Mouse (Mus musculus): ENCODE measurements around the gene Ift172. TPM values are rescaled to one million over a fixed set of nuclear protein-coding genes. Genes with fewer than 3 reads are reported as not detected.

Ift172 gene
- polyA plus RNA-seq, 1 experiment from 2014 or later: 31.2 TPM

GRCm38 (mm10) chr5:31242191-31242590 is 48.7 kb downstream of the Ift172 start:
- 26% methylated on average over 10 of the region's 10 CpGs for WGBS
- Histone ChIP-seq H3K9me3 (replicated peaks; ENCODE audit: control insufficient read depth, low read length) (no peaks in the 10 kb centered on the region), H3K4me3 (ENCODE audit: low read depth, low read length) (peak overlapping the region; percentile 93), H3K27ac (replicated peaks; ENCODE audit: low read depth, low read length) (no peak overlapping the region), H3K4me1 (ENCODE audit: control insufficient read depth, insufficient read depth, low read length) (no peaks in the 10 kb centered on the region), H3K27me3 (ENCODE audit: control insufficient read depth, insufficient read depth, low read length) (no peaks in the 10 kb centered on the region), H3K36me3 (replicated peaks; ENCODE audit: control insufficient read depth, insufficient read depth, low read depth, low read length) (peaks cover 6% of the 10 kb centered on the region), H3K9ac (replicated peaks; ENCODE audit: low read length) (peak overlapping the region; percentile 94; the same call in 1 of the 2 replicates), H3K4me2 (ENCODE audit: low read depth, low read length) (peak overlapping the region; percentile 71)
- ATAC-seq (replicated peaks; ENCODE audit: insufficient number of reproducible peaks, low FRiP score, low TSS enrichment, low read depth) (no peak), DNase-seq (ENCODE audit: low spot score) (peak; percentile 6)

DNA sequence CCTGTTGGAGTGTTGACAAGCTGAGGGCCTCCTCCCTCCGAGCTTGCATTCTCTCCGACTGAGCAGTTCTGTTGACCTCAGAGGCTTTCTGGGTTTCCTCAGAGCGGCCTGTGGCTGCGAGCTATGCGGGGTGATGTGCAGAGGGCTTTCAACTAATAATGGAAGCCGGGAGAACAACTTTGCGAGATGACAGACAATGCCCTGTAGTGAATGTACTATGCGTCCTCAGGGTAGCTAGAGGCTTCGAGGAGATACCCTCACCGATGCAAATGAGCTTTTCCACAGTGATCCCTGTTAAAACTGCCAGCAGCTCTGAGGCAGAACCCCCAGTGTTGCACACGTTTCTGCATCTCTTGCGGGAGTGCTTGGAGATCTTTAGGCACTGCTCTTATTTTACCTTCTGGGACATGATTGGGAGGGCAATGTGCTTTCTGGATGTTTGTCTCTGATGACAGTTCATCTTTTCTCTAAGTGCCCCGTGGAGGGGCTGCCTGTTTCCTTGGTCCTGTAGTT is 49.3 kb downstream of the Ift172 start:
- H3K27me3 ChIP-seq (ENCODE audit: control insufficient read depth, insufficient read depth, low read length): no peaks in the 10 kb centered on the region
- peak overlapping the region; percentile 93 for H3K4me3 ChIP-seq (ENCODE audit: low read depth, low read length)
- H3K4me1 ChIP-seq (ENCODE audit: control insufficient read depth, insufficient read depth, low read length): no peaks in the 10 kb centered on the region
- H3K9ac ChIP-seq (replicated peaks; ENCODE audit: low read length): peak overlapping the region; percentile 94
- H3K4me2 ChIP-seq (ENCODE audit: low read depth, low read length): peak overlapping the region; percentile 71
- WGBS: 1% methylated on average over 13 of the region's 13 CpGs
- no peak for ATAC-seq (replicated peaks; ENCODE audit: insufficient number of reproducible peaks, low FRiP score, low TSS enrichment, low read depth)
- H3K36me3 ChIP-seq (replicated peaks; ENCODE audit: control insufficient read depth, insufficient read depth, low read depth, low read length): peaks cover 6% of the 10 kb centered on the region
- H3K9me3 ChIP-seq (replicated peaks; ENCODE audit: control insufficient read depth, low read length): no peaks in the 10 kb centered on the region
- H3K27ac ChIP-seq (replicated peaks; ENCODE audit: low read depth, low read length): peak overlapping the region; percentile 96; the same call in 1 of the 2 replicates
- no peak for DNase-seq (ENCODE audit: low spot score)

DNA sequence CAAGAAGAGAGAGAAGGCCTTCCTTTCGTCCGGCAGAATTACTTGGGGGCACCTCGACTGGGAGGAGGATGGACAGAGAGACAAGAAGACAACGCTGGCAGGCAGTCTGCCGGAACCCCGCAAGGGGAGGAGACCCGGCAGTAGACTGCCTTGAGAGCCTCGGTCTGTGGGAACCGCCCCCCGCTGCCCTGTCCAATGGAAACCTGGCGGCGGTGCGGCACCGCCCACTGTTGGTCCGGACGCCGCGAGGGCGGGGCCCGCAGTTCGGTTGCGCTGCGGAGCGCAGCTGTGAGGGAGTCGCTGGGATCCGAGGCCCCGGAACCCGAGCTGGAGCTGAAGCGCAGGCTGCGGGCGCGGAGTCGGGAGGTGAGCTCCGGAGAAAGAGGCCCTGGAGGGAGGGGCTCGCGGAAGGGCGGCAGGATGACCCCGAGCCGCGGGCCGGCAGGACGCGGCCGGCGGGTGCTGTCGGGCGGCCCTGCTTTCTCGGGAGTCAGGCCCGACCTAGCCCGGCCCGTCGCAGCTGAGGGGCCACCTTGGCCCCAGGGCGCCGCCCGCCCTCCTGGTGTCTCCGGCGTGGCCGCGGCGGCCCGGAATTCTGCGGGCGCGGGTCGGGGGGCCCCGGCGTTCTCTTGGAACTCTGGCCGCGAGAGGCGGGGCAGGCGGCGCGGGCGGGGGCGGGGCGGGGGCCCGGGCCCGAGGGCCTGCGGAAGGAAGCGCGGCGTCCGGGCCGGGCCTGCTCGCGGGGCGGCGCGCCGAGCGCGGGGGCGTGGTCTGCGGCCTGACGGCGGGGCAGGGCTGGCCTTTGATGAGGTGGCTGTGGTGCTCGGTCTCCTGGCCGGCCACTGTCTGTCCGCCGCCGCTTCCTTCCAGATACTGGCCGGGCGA is 50.0 kb downstream of the Ift172 start, which contains the start of the genes Nrbp1 and Gm9970:
Gene Nrbp1, plus strand, starts transcription at position 228 of the 885 bp plus-strand sequence.
Gene Gm9970, minus strand, starts transcription at position 596 of the 885 bp plus-strand sequence.
- Histone ChIP-seq H3K27ac (replicated peaks; ENCODE audit: low read depth, low read length) (peak within 1 kb of the TSS; percentile 96), H3K4me3 (ENCODE audit: low read depth, low read length) (peak within 1 kb of the TSS; percentile 93), H3K4me1 (ENCODE audit: control insufficient read depth, insufficient read depth, low read length) (no peaks in the 10 kb centered on the region), H3K4me2 (ENCODE audit: low read depth, low read length) (peak within 1 kb of the TSS; percentile 71), H3K9ac (replicated peaks; ENCODE audit: low read length) (peak within 1 kb of the TSS; percentile 94), H3K27me3 (ENCODE audit: control insufficient read depth, insufficient read depth, low read length) (no peaks in the 10 kb centered on the region), H3K36me3 (replicated peaks; ENCODE audit: control insufficient read depth, insufficient read depth, low read depth, low read length) (peaks cover 2% of the 10 kb centered on the region; the same call in 1 of the 2 replicates), H3K9me3 (replicated peaks; ENCODE audit: control insufficient read depth, low read length) (no peaks in the 10 kb centered on the region)
- ATAC-seq (replicated peaks; ENCODE audit: insufficient number of reproducible peaks, low FRiP score, low TSS enrichment, low read depth): peak; percentile 97
- peak; percentile 97 for DNase-seq (ENCODE audit: low spot score)
- WGBS: under 1% methylated on average over 64 of the region's 103 CpGs

- Histone ChIP-seq H3K27me3 (ENCODE audit: control insufficient read depth, insufficient read depth, low read length) (no peaks in the 10 kb centered on the region), H3K4me2 (ENCODE audit: low read depth, low read length) (no peak overlapping the region), H3K36me3 (replicated peaks; ENCODE audit: control insufficient read depth, insufficient read depth, low read depth, low read length) (no peaks in the 10 kb centered on the region), H3K4me1 (ENCODE audit: control insufficient read depth, insufficient read depth, low read length) (no peaks in the 10 kb centered on the region), H3K4me3 (ENCODE audit: low read depth, low read length) (no peak overlapping the region), H3K9me3 (replicated peaks; ENCODE audit: control insufficient read depth, low read length) (no peaks in the 10 kb centered on the region), H3K27ac (replicated peaks; ENCODE audit: low read depth, low read length) (no peak overlapping the region), H3K9ac (replicated peaks; ENCODE audit: low read length) (no peak overlapping the region)
- WGBS: 65% methylated on average over 1 of the region's 1 CpGs
- DNase-seq (ENCODE audit: low spot score) (no peak), ATAC-seq (replicated peaks; ENCODE audit: insufficient number of reproducible peaks, low FRiP score, low TSS enrichment, low read depth) (no peak)
Observed at GRCm38 (mm10) chr5:31226641-31227040, 64.3 kb downstream of the Ift172 start.

- H3K4me2 ChIP-seq (ENCODE audit: low read depth, low read length): no peak overlapping the region
- no peaks in the 10 kb centered on the region for H3K4me1 ChIP-seq (ENCODE audit: control insufficient read depth, insufficient read depth, low read length)
- H3K9ac ChIP-seq (replicated peaks; ENCODE audit: low read length): no peak overlapping the region
- WGBS: 91% methylated on average over 9 of the region's 9 CpGs
- H3K9me3 ChIP-seq (replicated peaks; ENCODE audit: control insufficient read depth, low read length): no peaks in the 10 kb centered on the region
- no peaks in the 10 kb centered on the region for H3K36me3 ChIP-seq (replicated peaks; ENCODE audit: control insufficient read depth, insufficient read depth, low read depth, low read length)
- no peaks in the 10 kb centered on the region for H3K27me3 ChIP-seq (ENCODE audit: control insufficient read depth, insufficient read depth, low read length)
- no peak for DNase-seq (ENCODE audit: low spot score)
- ATAC-seq (replicated peaks; ENCODE audit: insufficient number of reproducible peaks, low FRiP score, low TSS enrichment, low read depth): no peak
- no peak overlapping the region for H3K27ac ChIP-seq (replicated peaks; ENCODE audit: low read depth, low read length)
- H3K4me3 ChIP-seq (ENCODE audit: low read depth, low read length): no peak overlapping the region
Observed at GRCm38 (mm10) chr5:31222696-31223095, 68.2 kb downstream of the Ift172 start.

DNA sequence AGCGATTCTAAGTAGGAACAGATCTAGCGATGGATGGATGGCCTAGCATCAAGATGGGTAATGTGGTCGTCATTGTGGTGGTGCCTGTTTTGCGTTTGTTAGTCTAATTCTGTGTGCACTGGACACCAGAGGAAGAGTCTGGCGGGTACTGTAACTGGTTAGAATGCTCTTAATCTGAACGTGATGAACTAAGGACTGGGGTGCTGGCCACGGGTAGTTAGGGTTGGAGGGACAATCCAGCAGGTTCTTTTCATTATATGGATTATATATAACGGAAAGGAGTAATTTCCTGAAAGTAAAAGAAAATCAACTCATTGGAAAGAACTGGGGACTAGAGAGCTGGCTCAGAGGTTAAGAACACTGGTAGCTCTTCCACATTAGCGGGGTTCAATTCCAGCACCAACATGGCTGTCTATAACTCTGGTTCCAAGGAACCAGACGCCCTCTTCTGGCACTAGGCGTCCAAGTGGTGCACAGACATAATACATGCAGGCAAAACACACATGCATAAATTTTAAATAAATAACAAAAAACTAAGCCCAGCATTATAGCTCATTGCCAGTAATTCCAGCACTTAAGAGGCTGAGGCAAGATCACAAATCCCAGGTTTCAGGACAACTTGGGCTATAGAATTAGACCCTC is 69.5 kb downstream of the Ift172 start:
- Histone ChIP-seq H3K9ac (replicated peaks; ENCODE audit: low read length) (peak overlapping the region; percentile 90), H3K27me3 (ENCODE audit: control insufficient read depth, insufficient read depth, low read length) (no peaks in the 10 kb centered on the region), H3K36me3 (replicated peaks; ENCODE audit: control insufficient read depth, insufficient read depth, low read depth, low read length) (no peaks in the 10 kb centered on the region), H3K27ac (replicated peaks; ENCODE audit: low read depth, low read length) (peak overlapping the region; percentile 91), H3K4me1 (ENCODE audit: control insufficient read depth, insufficient read depth, low read length) (no peaks in the 10 kb centered on the region), H3K4me2 (ENCODE audit: low read depth, low read length) (peak overlapping the region; percentile 68), H3K4me3 (ENCODE audit: low read depth, low read length) (peak overlapping the region; percentile 81), H3K9me3 (replicated peaks; ENCODE audit: control insufficient read depth, low read length) (no peaks in the 10 kb centered on the region)
- no peak for ATAC-seq (replicated peaks; ENCODE audit: insufficient number of reproducible peaks, low FRiP score, low TSS enrichment, low read depth)
- 10% methylated on average over 11 of the region's 11 CpGs for WGBS
- DNase-seq (ENCODE audit: low spot score): peak; percentile 77

GRCm38 (mm10) chr5:31220448-31221303 is 70.2 kb downstream of the Ift172 start, which contains the start of gene Ppm1g:
Gene Ppm1g, minus strand, starts transcription at chr5:31220687.
- DNase-seq (ENCODE audit: low spot score): peak; percentile 97
- Histone ChIP-seq H3K4me1 (ENCODE audit: control insufficient read depth, insufficient read depth, low read length) (no peaks in the 10 kb centered on the region), H3K9me3 (replicated peaks; ENCODE audit: control insufficient read depth, low read length) (no peaks in the 10 kb centered on the region), H3K36me3 (replicated peaks; ENCODE audit: control insufficient read depth, insufficient read depth, low read depth, low read length) (no peaks in the 10 kb centered on the region), H3K4me2 (ENCODE audit: low read depth, low read length) (peak within 1 kb of the TSS; percentile 68), H3K4me3 (ENCODE audit: low read depth, low read length) (peak within 1 kb of the TSS; percentile 81), H3K27me3 (ENCODE audit: control insufficient read depth, insufficient read depth, low read length) (no peaks in the 10 kb centered on the region), H3K27ac (replicated peaks; ENCODE audit: low read depth, low read length) (peak within 1 kb of the TSS; percentile 91), H3K9ac (replicated peaks; ENCODE audit: low read length) (peak within 1 kb of the TSS; percentile 90)
- WGBS: under 1% methylated on average over 63 of the region's 70 CpGs
- ATAC-seq (replicated peaks; ENCODE audit: insufficient number of reproducible peaks, low FRiP score, low TSS enrichment, low read depth): peak; percentile 91

All from embryonic facial prominence, embryonic 11.5 days (tissue).